Mouse (Mus musculus): ENCODE measurements around the gene Coq9. TPM values are rescaled to one million over a fixed set of nuclear protein-coding genes. Genes with fewer than 3 reads are reported as not detected.

The Coq9 gene
- polyA plus RNA-seq, 1 experiment: 378 TPM

DNA sequence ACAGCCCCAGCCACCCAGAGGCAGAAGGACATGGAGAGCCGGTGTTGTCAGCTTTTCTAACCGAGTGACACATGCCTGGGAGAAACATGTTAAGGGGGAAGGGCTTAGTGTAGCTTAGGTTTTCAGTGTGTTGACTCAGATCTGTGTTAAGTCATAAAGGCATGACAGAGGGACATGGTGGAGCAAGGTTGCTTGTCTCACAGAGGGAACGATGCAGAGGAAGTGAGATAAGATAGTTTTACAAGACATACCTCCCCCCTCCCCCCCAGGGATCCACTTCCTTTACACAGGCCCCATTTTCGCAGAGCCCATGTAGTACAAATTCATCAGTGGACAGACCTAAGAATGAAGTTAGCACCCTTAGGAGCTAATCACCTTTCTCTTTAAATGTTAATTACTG, 35.7 kb upstream of the Coq9 start:
- Histone ChIP-seq H3K27ac (ENCODE audit: insufficient read depth, low read depth, low read length) (no peak overlapping the region), H3K4me1 (ENCODE audit: control insufficient read depth, insufficient read depth, low read length) (no peaks in the 10 kb centered on the region), H3K27me3 (replicated peaks; ENCODE audit: control insufficient read depth, insufficient read depth, low read length) (no peaks in the 10 kb centered on the region), H3K36me3 (ENCODE audit: control insufficient read depth, insufficient read depth, low read length) (no peaks in the 10 kb centered on the region), H3K4me3 (ENCODE audit: insufficient read depth, low read depth, low read length) (no peak overlapping the region)
- no peak for DNase-seq
- 80% methylated on average over 4 of the region's 4 CpGs for WGBS
- TF ChIP-seq POLR2A (IDR thresholded peaks at IDR 0.05; ENCODE audit: low read depth, low read length): no peak
- no peak for TF ChIP-seq CTCF (conservative IDR thresholded peaks at IDR 0.05; ENCODE audit: insufficient read depth, insufficient read length, low read depth, low read length)

GRCm38 (mm10) chr8:94803551-94803950, 34.6 kb upstream of the Coq9 start:
- no peak for DNase-seq
- Histone ChIP-seq H3K4me1 (ENCODE audit: control insufficient read depth, insufficient read depth, low read length) (no peaks in the 10 kb centered on the region), H3K27me3 (replicated peaks; ENCODE audit: control insufficient read depth, insufficient read depth, low read length) (no peaks in the 10 kb centered on the region), H3K4me3 (ENCODE audit: insufficient read depth, low read depth, low read length) (no peak overlapping the region), H3K36me3 (ENCODE audit: control insufficient read depth, insufficient read depth, low read length) (no peaks in the 10 kb centered on the region), H3K27ac (ENCODE audit: insufficient read depth, low read depth, low read length) (no peak overlapping the region)
- TF ChIP-seq CTCF (conservative IDR thresholded peaks at IDR 0.05; ENCODE audit: insufficient read depth, insufficient read length, low read depth, low read length) (no peak), POLR2A (IDR thresholded peaks at IDR 0.05; ENCODE audit: low read depth, low read length) (no peak)
- 82% methylated on average over 6 of the region's 6 CpGs for WGBS

GRCm38 (mm10) chr8:94804546-94805340, 33.4 kb upstream of the Coq9 start:
- no peaks in the 10 kb centered on the region for H3K36me3 ChIP-seq (ENCODE audit: control insufficient read depth, insufficient read depth, low read length)
- H3K4me1 ChIP-seq (ENCODE audit: control insufficient read depth, insufficient read depth, low read length): no peaks in the 10 kb centered on the region
- H3K4me3 ChIP-seq (ENCODE audit: insufficient read depth, low read depth, low read length): no peak overlapping the region
- DNase-seq: no peak
- TF ChIP-seq POLR2A (IDR thresholded peaks at IDR 0.05; ENCODE audit: low read depth, low read length) (no peak), CTCF (conservative IDR thresholded peaks at IDR 0.05; ENCODE audit: insufficient read depth, insufficient read length, low read depth, low read length) (no peak)
- H3K27me3 ChIP-seq (replicated peaks; ENCODE audit: control insufficient read depth, insufficient read depth, low read length): no peaks in the 10 kb centered on the region
- H3K27ac ChIP-seq (ENCODE audit: insufficient read depth, low read depth, low read length): no peak overlapping the region
- WGBS: 68% methylated on average over 10 of the region's 10 CpGs

DNA sequence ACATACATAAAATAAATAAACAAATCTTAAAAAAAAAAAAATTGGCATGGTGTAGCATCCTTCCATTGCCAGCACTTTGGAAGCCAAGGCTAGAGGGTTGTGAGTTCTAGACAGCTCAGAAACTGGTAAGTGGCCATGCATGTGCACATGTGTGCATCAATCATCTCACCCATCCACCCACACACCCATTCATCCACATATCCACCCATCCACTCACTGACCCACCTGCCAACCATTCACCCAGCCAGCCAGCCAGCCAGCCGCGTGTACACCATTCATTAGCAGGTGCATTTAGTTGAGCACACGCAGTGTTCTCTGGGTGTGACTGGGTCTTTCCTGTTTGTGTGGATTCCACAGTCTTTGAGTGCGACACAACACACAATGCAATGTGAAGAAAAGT, 32.3 kb upstream of the Coq9 start:
- Histone ChIP-seq H3K36me3 (ENCODE audit: control insufficient read depth, insufficient read depth, low read length) (no peaks in the 10 kb centered on the region), H3K27ac (ENCODE audit: insufficient read depth, low read depth, low read length) (no peak overlapping the region), H3K27me3 (replicated peaks; ENCODE audit: control insufficient read depth, insufficient read depth, low read length) (no peaks in the 10 kb centered on the region), H3K4me1 (ENCODE audit: control insufficient read depth, insufficient read depth, low read length) (no peaks in the 10 kb centered on the region), H3K4me3 (ENCODE audit: insufficient read depth, low read depth, low read length) (no peak overlapping the region)
- TF ChIP-seq CTCF (conservative IDR thresholded peaks at IDR 0.05; ENCODE audit: insufficient read depth, insufficient read length, low read depth, low read length) (no peak), POLR2A (IDR thresholded peaks at IDR 0.05; ENCODE audit: low read depth, low read length) (no peak)
- 87% methylated on average over 4 of the region's 4 CpGs for WGBS
- no peak for DNase-seq

DNA sequence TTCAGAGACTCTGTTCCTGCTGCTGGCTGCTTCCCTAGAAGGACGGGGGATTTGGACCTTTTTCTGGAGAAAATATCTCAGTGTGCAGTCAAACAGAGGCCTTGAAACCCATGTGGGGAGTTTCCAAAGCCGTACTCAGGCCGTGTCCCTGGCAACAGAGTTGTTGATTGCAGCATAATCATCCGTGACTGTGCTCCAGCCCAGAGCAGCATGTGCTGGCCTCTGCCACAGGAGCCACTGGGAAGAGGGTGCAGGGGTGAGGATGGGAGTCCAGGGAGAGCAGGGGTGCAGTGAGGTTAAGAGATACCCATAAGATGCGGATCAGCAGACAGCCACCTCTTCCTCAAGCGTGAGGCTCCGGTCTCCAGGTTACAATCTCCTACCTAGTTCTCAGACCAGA, 30.6 kb upstream of the Coq9 start:
- Histone ChIP-seq H3K4me3 (ENCODE audit: insufficient read depth, low read depth, low read length) (no peak overlapping the region), H3K27ac (ENCODE audit: insufficient read depth, low read depth, low read length) (no peak overlapping the region), H3K4me1 (ENCODE audit: control insufficient read depth, insufficient read depth, low read length) (0 out of 2 replicates have a peak, but pooled peaks cover under 1% of the 10 kb centered on the region), H3K27me3 (replicated peaks; ENCODE audit: control insufficient read depth, insufficient read depth, low read length) (no peaks in the 10 kb centered on the region), H3K36me3 (ENCODE audit: control insufficient read depth, insufficient read depth, low read length) (no peaks in the 10 kb centered on the region)
- peak; percentile 48 for DNase-seq
- TF ChIP-seq CTCF (conservative IDR thresholded peaks at IDR 0.05; ENCODE audit: insufficient read depth, insufficient read length, low read depth, low read length): no peak
- TF ChIP-seq POLR2A (IDR thresholded peaks at IDR 0.05; ENCODE audit: low read depth, low read length): no peak
- WGBS: 47% methylated on average over 7 of the region's 7 CpGs

DNA sequence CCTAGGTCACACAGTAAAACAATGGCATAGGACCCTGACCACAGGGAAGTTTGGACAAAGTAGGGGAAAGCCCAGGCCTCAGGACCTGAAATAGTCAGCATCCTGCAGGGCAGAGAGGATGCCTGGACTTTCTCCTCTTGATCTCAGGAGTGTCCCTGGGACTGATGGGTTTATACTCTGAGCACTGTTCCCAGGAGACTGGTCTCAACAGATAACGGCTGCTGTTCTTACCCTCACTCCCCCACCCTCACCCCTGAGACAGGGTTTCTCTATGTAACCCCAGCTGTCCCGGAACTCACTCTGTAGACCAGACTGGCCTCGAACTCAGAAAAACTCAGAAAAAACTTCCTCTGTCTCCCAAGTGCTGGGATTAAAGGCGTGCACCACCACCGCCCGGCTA, 29.7 kb upstream of the Coq9 start:
- WGBS: 92% methylated on average over 6 of the region's 6 CpGs
- Histone ChIP-seq H3K36me3 (ENCODE audit: control insufficient read depth, insufficient read depth, low read length) (no peaks in the 10 kb centered on the region), H3K27me3 (replicated peaks; ENCODE audit: control insufficient read depth, insufficient read depth, low read length) (no peaks in the 10 kb centered on the region), H3K27ac (ENCODE audit: insufficient read depth, low read depth, low read length) (no peak overlapping the region), H3K4me1 (ENCODE audit: control insufficient read depth, insufficient read depth, low read length) (0 out of 2 replicates have a peak, but pooled peaks cover 2% of the 10 kb centered on the region), H3K4me3 (ENCODE audit: insufficient read depth, low read depth, low read length) (no peak overlapping the region)
- TF ChIP-seq POLR2A (IDR thresholded peaks at IDR 0.05; ENCODE audit: low read depth, low read length) (no peak), CTCF (conservative IDR thresholded peaks at IDR 0.05; ENCODE audit: insufficient read depth, insufficient read length, low read depth, low read length) (no peak)
- DNase-seq: no peak

DNA sequence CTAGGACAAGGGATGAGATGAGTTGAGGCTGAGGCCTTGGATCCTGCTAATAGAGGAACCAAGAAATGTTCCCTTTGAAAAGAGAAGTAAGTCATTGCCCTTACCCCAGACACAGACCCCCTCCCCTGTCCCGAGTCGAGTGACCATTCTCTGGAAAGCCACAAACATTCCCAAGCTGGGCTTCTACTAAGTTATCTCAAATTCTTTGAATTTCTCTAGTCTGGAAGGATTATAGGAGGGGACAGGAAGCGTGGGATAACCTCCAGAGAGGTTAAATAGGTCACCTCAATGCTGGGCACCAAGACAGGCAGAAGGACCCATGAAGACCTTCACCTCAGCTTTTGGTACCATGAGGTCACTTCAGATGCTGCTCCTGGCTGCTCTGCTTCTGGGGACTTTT, 28.0 kb upstream of the Coq9 start, which contains the start of gene Ccl17:
Gene Ccl17, plus strand, starts transcription at position 301 of the 400 bp plus-strand sequence.
- Histone ChIP-seq H3K36me3 (ENCODE audit: control insufficient read depth, insufficient read depth, low read length) (no peaks in the 10 kb centered on the region), H3K4me3 (ENCODE audit: insufficient read depth, low read depth, low read length) (no peak within 1 kb of the TSS), H3K27me3 (replicated peaks; ENCODE audit: control insufficient read depth, insufficient read depth, low read length) (no peaks in the 10 kb centered on the region), H3K4me1 (ENCODE audit: control insufficient read depth, insufficient read depth, low read length) (0 out of 2 replicates have a peak, but pooled peaks cover 2% of the 10 kb centered on the region), H3K27ac (ENCODE audit: insufficient read depth, low read depth, low read length) (no peak within 1 kb of the TSS)
- no peak for DNase-seq
- WGBS: 71% methylated on average over 3 of the region's 3 CpGs
- TF ChIP-seq POLR2A (IDR thresholded peaks at IDR 0.05; ENCODE audit: low read depth, low read length) (no peak), CTCF (conservative IDR thresholded peaks at IDR 0.05; ENCODE audit: insufficient read depth, insufficient read length, low read depth, low read length) (no peak)
